Mouse (Mus musculus): ENCODE data around the gene Gm10663. TPM values are rescaled to one million over a fixed set of nuclear protein-coding genes. Genes with fewer than 3 reads are reported as not detected.

Gm10663 gene
- polyA plus RNA-seq (2012; rRNA removed), result not detected in 2 replicates

DNA sequence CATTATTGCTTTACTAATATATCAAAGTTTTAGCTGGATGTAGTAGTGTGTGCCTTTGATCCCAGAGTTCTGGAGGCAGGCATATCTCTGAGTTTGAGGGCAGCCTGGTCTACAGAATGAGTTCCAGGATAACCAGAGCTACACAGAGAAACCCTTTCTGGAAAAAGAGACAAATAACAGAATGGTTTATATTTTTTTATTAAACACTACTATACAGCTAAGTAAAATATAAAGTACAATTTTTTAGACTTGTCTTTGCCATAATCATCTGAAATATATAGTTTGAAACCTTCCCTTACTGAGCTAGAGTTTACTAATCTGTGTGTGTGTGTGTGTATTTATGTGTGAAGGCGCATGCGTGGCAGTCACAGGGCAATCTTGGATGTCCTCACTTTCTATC lies at the start of gene Gm10663:
Gene Gm10663, plus strand, starts transcription at position 301 of the 400 bp plus-strand sequence.

GRCm38 (mm10) chr8:65037117-65037533 lies 37.7 kb upstream of the Gm10663 start, which contains the start of gene Apela:
Apela (minus strand) TSS chr8:65037336.

Other genes starting within 250 kb of the Gm10663 start
- 3.3 and 3.6 TPM in 2 replicates for gene Klhl2, start 225.0 kb upstream of the Gm10663 start, polyA plus RNA-seq (2012; rRNA removed)
- gene Tmem192, start 127.8 kb upstream of the Gm10663 start, polyA plus RNA-seq (2012; rRNA removed), result 6.7 and 7.1 TPM in 2 replicates
- gene Trim75, start 87.2 kb upstream of the Gm10663 start, polyA plus RNA-seq (2012; rRNA removed), result not detected in 2 replicates
- not detected in 2 replicates for gene Trim61, start 56.5 kb upstream of the Gm10663 start, polyA plus RNA-seq (2012; rRNA removed)
- gene Trim60, start 56.4 kb upstream of the Gm10663 start, polyA plus RNA-seq (2012; rRNA removed), result 0.01 TPM in 1 of 2 replicates, not detected in the other
- gene Apela, start 37.7 kb upstream of the Gm10663 start, polyA plus RNA-seq (2012; rRNA removed), result 0.52 and 0.53 TPM in 2 replicates
- 0.02 TPM in 1 of 2 replicates, not detected in the other for gene BC030870, start 54.5 kb downstream of the Gm10663 start, polyA plus RNA-seq (2012; rRNA removed)

Measured in liver, embryonic 14 days (tissue).